Mouse (Mus musculus) heart, embryonic 14.5 days (tissue): ENCODE data around the gene Slc11a1. TPM values are rescaled to one million over a fixed set of nuclear protein-coding genes. Genes with fewer than 3 reads are reported as not detected.
"Not testable (repeated sequence)": the region's sequence is repeated elsewhere in the genome, so short reads cannot be mapped to it uniquely, and the experiment has no call there.

Experiments used
- ATAC-seq: fragments of 200-750 bp; cut with Nextera tagmentation; 2 replicates; pipeline ENCODE4 v1.8.0; 2017; ENCODE audit warnings: low read depth, moderate TSS enrichment; ENCODE audit not compliant: insufficient number of reproducible peaks, insufficient read depth, low FRiP score
- H3K27ac ChIP-seq, 2 experiments: fragments of 200-500 bp in 1 of 2; fragments of 300-500 bp in 1 of 2; sonication (generic) in 1 of 2; replicated peaks in 1 of 2; 2 replicates each; pipeline ENCODE4 v1.5.1; 2012 to 2014; ENCODE audit warnings: low read depth in 2 of 2, low read length in 2 of 2, control low read depth in 1 of 2, mild to moderate bottlenecking in 1 of 2, mixed read lengths in 1 of 2; ENCODE audit not compliant: control insufficient read depth in 1 of 2, insufficient read depth in 1 of 2
- H3K27me3 ChIP-seq: fragments of 300-500 bp; sonication (generic); 2 replicates; pipeline ENCODE4 v1.6.1; 2014; ENCODE audit warnings: mild to moderate bottlenecking, low read length, control low read depth; ENCODE audit not compliant: control insufficient read depth, insufficient read depth
- H3K36me3 ChIP-seq: fragments of 300-500 bp; sonication (generic); 2 replicates; pipeline ENCODE4 v1.6.1; 2014; ENCODE audit warnings: mild to moderate bottlenecking, control low read depth, low read length, mixed read lengths; ENCODE audit not compliant: control insufficient read depth, insufficient read depth
- H3K4me1 ChIP-seq, 2 experiments: fragments of 200-500 bp in 1 of 2; fragments of 300-500 bp in 1 of 2; sonication (generic) in 1 of 2; 2 replicates each; pipeline ENCODE4 v1.6.1; 2012 to 2014; ENCODE audit warnings: low read length in 2 of 2, control low read depth in 1 of 2, mixed read lengths in 1 of 2; ENCODE audit not compliant: control insufficient read depth in 2 of 2, insufficient read depth in 2 of 2
- H3K4me2 ChIP-seq: fragments of 300-500 bp; sonication (generic); 2 replicates; pipeline ENCODE4 v1.6.1; 2014; ENCODE audit warnings: mild to moderate bottlenecking, low read length
- H3K4me3 ChIP-seq, 2 experiments: fragments of 200-500 bp in 1 of 2; fragments of 300-500 bp in 1 of 2; sonication (generic) in 1 of 2; 2 replicates each; pipeline ENCODE4 v1.5.1; 2012 to 2014; ENCODE audit warnings: low read length in 2 of 2, mild to moderate bottlenecking in 2 of 2, control low read depth in 1 of 2, low read depth in 1 of 2, moderate library complexity in 1 of 2; ENCODE audit not compliant: control insufficient read depth in 1 of 2, insufficient read depth in 1 of 2
- H3K9ac ChIP-seq: fragments of 300-500 bp; sonication (generic); 2 replicates; pipeline ENCODE4 v1.6.1; 2014; ENCODE audit warnings: mild to moderate bottlenecking, low read length
- H3K9me3 ChIP-seq: fragments of 300-500 bp; sonication (generic); 2 replicates; pipeline ENCODE4 v1.6.1; 2016; ENCODE audit warnings: low read length, control low read depth; ENCODE audit not compliant: control insufficient read depth
- WGBS: fragments of 180-500 bp; shearing (Covaris S2); extraction: QIAGEN DNeasy Blood & Tissue Kit; methylation state at CpG from one replicate; pipeline ENCODE4 v1.1.7; 2014; 5-methylcytosine and 5-hydroxymethylcytosine counted together
- polyA plus RNA-seq: library from polyadenylated mRNA; unstranded; fragments of >200 nt; fragmentation: Nextera tagmentation; extraction: Ambion mirVana; gene quantifications from 2 replicates; pipeline ENCODE4 v1.2.1, GENCODE M21; 2014

The Slc11a1 gene
- 4.4 and 4.9 TPM in 2 replicates for polyA plus RNA-seq

DNA sequence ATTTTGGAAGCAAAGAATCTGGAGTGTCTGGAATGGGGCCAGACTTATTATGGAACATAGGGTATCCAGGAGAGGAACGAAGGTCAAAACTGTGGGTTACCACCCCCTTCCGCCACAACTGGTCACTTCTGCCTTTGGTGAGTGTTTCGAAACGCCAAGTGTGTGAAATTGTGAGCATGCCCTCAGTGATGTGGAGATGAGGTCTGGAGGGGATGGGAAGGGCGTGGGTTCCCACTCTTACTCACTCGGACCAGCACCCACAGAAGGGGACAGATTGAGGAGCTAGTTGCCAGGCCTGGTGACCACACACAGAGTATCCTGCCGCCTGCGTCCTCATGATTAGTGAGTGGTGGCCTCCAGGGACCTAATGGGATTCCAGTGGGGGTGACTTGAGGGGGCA is at the start of gene Slc11a1:
Gene Slc11a1, plus strand, starts transcription at position 216 of the 400 bp plus-strand sequence.
- ATAC-seq, result no peak
- Histone ChIP-seq H3K9ac (no peak within 1 kb of the TSS), H3K27ac (no peak within 1 kb of the TSS)

GRCm38 (mm10) chr1:74326916-74327315 is 48.1 kb upstream of the Slc11a1 start:
- H3K9ac ChIP-seq, H3K9me3 ChIP-seq, H3K36me3 ChIP-seq, H3K4me3 ChIP-seq, H3K4me2 ChIP-seq, H3K27me3 ChIP-seq, ATAC-seq, H3K27ac ChIP-seq: not testable (repeated sequence)
- 79% methylated on average over 2 of the region's 2 CpGs for WGBS
- H3K4me1 ChIP-seq, result peaks cover 16 to 26% of the 10 kb centered on the region in 2 experiments

More for the DNA sequence above, at the start of gene Slc11a1:
- H3K4me1 ChIP-seq, result peaks cover 5 to 6% of the 10 kb centered on the region in 2 experiments; a peak in 2 of 4 replicates
- WGBS, result 71% methylated on average over 8 of the region's 8 CpGs
- H3K4me3 ChIP-seq, result no peak within 1 kb of the TSS
- H3K4me2 ChIP-seq, result no peak within 1 kb of the TSS
- no peaks in the 10 kb centered on the region for H3K9me3 ChIP-seq
- no peaks in the 10 kb centered on the region for H3K27me3 ChIP-seq
- H3K36me3 ChIP-seq, result no peaks in the 10 kb centered on the region

- Histone ChIP-seq H3K4me1 (peaks cover 18 to 35% of the 10 kb centered on the region in 2 experiments), H3K9ac (no peak overlapping the region), H3K36me3 (peaks cover 4% of the 10 kb centered on the region; the same call in 1 of the 2 replicates), H3K9me3 (no peaks in the 10 kb centered on the region), H3K27ac (0 out of 4 replicates have a peak overlapping the region, but pooled peaks of 1 of the 2 experiments have one; percentile 14), H3K4me2 (no peak overlapping the region), H3K4me3 (no peak overlapping the region), H3K27me3 (no peaks in the 10 kb centered on the region)
- WGBS, result 79% methylated on average over 7 of the region's 7 CpGs
- ATAC-seq, result no peak
Measured at GRCm38 (mm10) chr1:74329899-74330431, 45.0 kb upstream of the Slc11a1 start.

DNA sequence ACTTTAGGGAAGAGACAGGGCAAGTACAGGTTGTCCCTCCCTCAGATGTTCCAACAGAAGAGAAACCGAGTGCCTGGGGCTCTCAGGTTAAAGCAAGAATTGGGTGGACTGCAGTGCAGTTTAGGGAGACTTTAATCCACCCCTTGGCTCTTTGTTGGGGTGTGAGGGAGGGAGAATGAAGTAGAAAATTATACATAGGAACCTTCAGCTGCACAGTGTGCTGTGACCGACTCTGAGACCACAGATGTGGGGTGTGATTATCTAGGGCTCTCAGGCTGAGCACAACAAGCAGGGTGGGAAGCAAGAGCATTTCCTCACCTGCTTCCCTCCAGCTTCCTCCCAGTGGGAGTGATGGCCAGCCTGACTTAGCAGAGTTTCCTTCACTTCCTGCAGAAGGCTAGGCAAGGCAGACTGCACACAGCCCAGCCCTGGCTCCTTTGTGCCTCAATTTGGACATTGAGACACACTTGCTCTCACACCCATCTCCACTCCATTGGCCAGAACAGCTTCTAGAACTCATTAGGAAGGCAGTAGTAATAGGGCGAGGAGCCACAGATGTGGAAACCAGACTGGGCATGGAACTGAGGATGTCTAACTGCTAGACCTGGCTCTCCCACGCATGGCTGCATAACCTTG is 43.8 kb upstream of the Slc11a1 start:
- H3K36me3 ChIP-seq, result peaks cover 4% of the 10 kb centered on the region; the same call in 1 of the 2 replicates
- no peak overlapping the region for H3K4me2 ChIP-seq
- WGBS, result 62% methylated on average over 4 of the region's 4 CpGs
- no peak for ATAC-seq
- no peaks in the 10 kb centered on the region for H3K27me3 ChIP-seq
- H3K4me1 ChIP-seq, result peaks cover 18 to 43% of the 10 kb centered on the region in 2 experiments
- H3K9ac ChIP-seq, result peak overlapping the region; percentile 38; the same call in 1 of the 2 replicates
- peak overlapping the region; percentile 42 to 76; a peak in 3 of 4 replicates for H3K27ac ChIP-seq
- no peaks in the 10 kb centered on the region for H3K9me3 ChIP-seq
- H3K4me3 ChIP-seq, result no peak overlapping the region

DNA sequence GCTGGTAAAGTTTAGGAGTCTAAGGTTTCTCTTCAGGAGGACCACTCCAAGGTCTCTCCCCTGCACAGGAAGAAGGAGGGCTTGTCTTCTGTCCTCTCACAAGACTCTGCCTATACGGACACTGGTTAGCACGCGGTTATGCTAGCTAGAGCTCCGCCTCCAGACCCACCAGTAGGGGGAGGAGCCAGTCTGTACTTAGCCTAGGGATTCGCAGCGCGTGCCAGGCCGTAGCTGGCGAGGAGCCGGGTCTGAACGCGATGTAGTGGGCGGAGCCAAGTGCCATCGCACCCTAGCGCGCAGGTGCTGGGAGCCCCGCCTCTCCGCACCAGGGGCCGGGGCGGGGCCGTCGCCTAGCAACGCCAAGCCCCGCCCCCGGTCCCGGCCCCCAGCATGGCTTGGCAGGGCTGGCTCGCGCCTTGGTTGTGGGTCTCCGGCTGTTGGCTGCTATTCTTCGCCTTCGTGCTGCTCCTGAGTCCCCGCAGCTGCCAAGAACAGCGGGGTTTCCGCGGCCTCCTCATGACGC is 42.7 kb upstream of the Slc11a1 start:
- Histone ChIP-seq H3K9ac (peak overlapping the region; percentile 71), H3K27me3 (no peaks in the 10 kb centered on the region), H3K4me1 (peaks cover 23 to 49% of the 10 kb centered on the region in 2 experiments), H3K27ac (peak overlapping the region; percentile 67 to 76), H3K4me3 (peak overlapping the region; percentile 44 to 54), H3K4me2 (peak overlapping the region; percentile 83), H3K36me3 (peaks cover 4% of the 10 kb centered on the region; the same call in 1 of the 2 replicates), H3K9me3 (no peaks in the 10 kb centered on the region)
- 0% methylated on average over 36 of the region's 36 CpGs for WGBS
- peak; percentile 92 for ATAC-seq

- Histone ChIP-seq H3K27ac (peak overlapping the region; percentile 62 to 76), H3K36me3 (peaks cover 4% of the 10 kb centered on the region; the same call in 1 of the 2 replicates), H3K4me2 (peak overlapping the region; percentile 83), H3K9me3 (no peaks in the 10 kb centered on the region), H3K9ac (peak overlapping the region; percentile 71), H3K4me3 (peak overlapping the region; percentile 44 to 54), H3K27me3 (no peaks in the 10 kb centered on the region), H3K4me1 (peaks cover 28 to 55% of the 10 kb centered on the region in 2 experiments)
- ATAC-seq, result no peak
- WGBS, result 3% methylated on average over 9 of the region's 9 CpGs
Measured at GRCm38 (mm10) chr1:74332930-74333329, 42.1 kb upstream of the Slc11a1 start.

GRCm38 (mm10) chr1:74334607-74335006 is 40.4 kb upstream of the Slc11a1 start:
- WGBS, result 86% methylated on average over 3 of the region's 3 CpGs
- no peak overlapping the region for H3K4me3 ChIP-seq
- no peaks in the 10 kb centered on the region for H3K36me3 ChIP-seq
- peak overlapping the region; percentile 0; the same call in 1 of the 2 replicates for H3K4me2 ChIP-seq
- peaks cover 30 to 56% of the 10 kb centered on the region in 2 experiments for H3K4me1 ChIP-seq
- no peak for ATAC-seq
- 0 out of 4 replicates have a peak overlapping the region, but pooled peaks of 1 of the 2 experiments have one; percentile 1 for H3K27ac ChIP-seq
- H3K27me3 ChIP-seq, result no peaks in the 10 kb centered on the region
- H3K9me3 ChIP-seq, result no peaks in the 10 kb centered on the region
- 0 out of 2 replicates have a peak overlapping the region, but pooled peaks have one; percentile 14 for H3K9ac ChIP-seq
